Mouse (Mus musculus) brain, embryonic 14.5 days (tissue): ENCODE measurements at regions not wholly inside any gene's neighbourhood (a gene's known extent, or its start where the extent isn't known, plus 50 kb on each side); places are given as distances from the start of the nearest gene placed in this dataset.

ENCODE experiments used
- CTCF ChIP-seq: fragments of 200-500 bp; IDR thresholded peaks from 2 replicates; pipeline ENCODE4 v1.5.1; 2012; ENCODE audit warnings: inconsistent platforms, mild to moderate bottlenecking, moderate library complexity, borderline replicate concordance; ENCODE audit not compliant: insufficient read depth, insufficient read length; ENCODE audit errors: extremely low read depth
- POLR2A ChIP-seq: fragments of 200-500 bp; IDR thresholded peaks from 2 replicates; pipeline ENCODE4 v1.6.1; 2012; ENCODE audit warnings: mild to moderate bottlenecking, inconsistent platforms, borderline replicate concordance; ENCODE audit not compliant: poor library complexity, insufficient read depth, insufficient read length, severe bottlenecking; ENCODE audit errors: extremely low read depth

GRCm38 (mm10) chr10:48877477-48878473 is 910.8 kb downstream of the Grik2 start:
- TF ChIP-seq POLR2A (no peak), CTCF (no peak)
